Mouse (Mus musculus) cerebellum, adult 2 months (tissue): ENCODE results near the gene Ceacam19.

Experiments
- CTCF ChIP-seq: fragments of 200-500 bp; IDR thresholded peaks from 2 replicates; pipeline ENCODE4 v1.5.1; 2011; ENCODE audit warnings: low read depth, mild to moderate bottlenecking, control low read depth, low read length, moderate library complexity, borderline replicate concordance; ENCODE audit not compliant: insufficient read depth
- POLR2A ChIP-seq: fragments of 200-500 bp; IDR thresholded peaks from 2 replicates; pipeline ENCODE4 v1.6.1; 2011; ENCODE audit warnings: low read length, control low read depth, borderline replicate concordance; ENCODE audit not compliant: insufficient read depth

DNA sequence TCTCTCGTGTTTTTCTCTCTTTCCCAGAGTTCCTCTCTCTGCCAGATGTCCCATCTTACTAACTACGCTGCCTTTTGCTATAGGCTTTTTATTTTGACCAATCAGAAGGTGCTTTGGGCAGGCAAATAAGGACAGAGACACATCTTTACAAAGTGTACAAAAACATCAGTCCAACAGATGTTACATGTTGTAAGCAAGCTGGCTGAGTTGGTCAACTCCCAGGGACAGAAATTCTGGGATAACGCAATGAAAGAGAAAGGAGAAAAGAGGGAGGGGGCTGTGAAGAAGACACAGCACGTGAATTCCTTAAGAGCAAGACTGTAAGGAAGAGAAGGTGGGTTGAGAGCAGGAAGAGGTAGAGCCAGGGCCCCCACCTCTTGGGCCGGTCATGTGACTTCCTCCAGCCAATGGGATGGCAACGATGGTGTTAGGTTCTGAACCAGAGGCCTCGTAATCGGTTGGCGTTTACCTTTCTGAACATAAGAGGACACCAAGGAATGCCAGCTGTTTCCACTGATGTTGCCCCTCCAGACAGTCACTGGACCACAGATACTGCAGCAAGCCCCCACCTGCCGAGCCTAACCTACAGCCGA lies 49.6 kb upstream of the Ceacam19 start:
- no peak for TF ChIP-seq POLR2A
- no peak for TF ChIP-seq CTCF
